Comparison of ENCODE assay signal across 17 mouse cellular contexts in genomic region chr1:122076085-122076484, GRCm38 (mm10).
"Had no signal": no experiment of that assay in that cellular context is flagged by ENCODE, and none has a peak within 500 bp of the region (broad histone marks: within the 10 kb centered on the region; RNA-seq: fewer than 3 reads in every experiment).

No protein-coding gene starts in this region.

- H3K9ac ChIP-seq: neural tube, embryonic 12.5 days; neural tube, embryonic 13.5 days; neural tube, embryonic 15.5 days; stomach, embryonic 15.5 days had no signal

- DNase-seq: retina, postnatal 1 day; right cerebral cortex, adult 18-20 months; right cerebral cortex, postnatal 14 days; right cerebral cortex, postnatal 25 days; right cerebral cortex, postnatal 4 days; spleen, adult 18-20 months; thymus, adult 18-20 months; thymus, adult 2 months; thymus, postnatal 14 days; thymus, postnatal 25 days; thymus, postnatal 36 days; thymus, postnatal 4 days had no signal

- H3K9me3 ChIP-seq: neural tube, embryonic 12.5 days; neural tube, embryonic 13.5 days; neural tube, embryonic 15.5 days; stomach, embryonic 15.5 days had no signal

- H3K36me3 ChIP-seq: neural tube, embryonic 12.5 days; neural tube, embryonic 13.5 days; neural tube, embryonic 15.5 days; stomach, embryonic 15.5 days had no signal

- H3K4me3 ChIP-seq: neural tube, embryonic 12.5 days; neural tube, embryonic 13.5 days; neural tube, embryonic 15.5 days; stomach, embryonic 15.5 days had no signal

- H3K4me2 ChIP-seq: neural tube, embryonic 12.5 days; neural tube, embryonic 13.5 days; neural tube, embryonic 15.5 days; stomach, embryonic 15.5 days had no signal

- H3K27me3 ChIP-seq: neural tube, embryonic 12.5 days; neural tube, embryonic 13.5 days; neural tube, embryonic 15.5 days; stomach, embryonic 15.5 days had no signal

- H3K4me1 ChIP-seq: neural tube, embryonic 12.5 days; neural tube, embryonic 13.5 days; neural tube, embryonic 15.5 days; stomach, embryonic 15.5 days had no signal

- H3K27ac ChIP-seq: neural tube, embryonic 12.5 days; neural tube, embryonic 13.5 days; neural tube, embryonic 15.5 days; stomach, embryonic 15.5 days; stomach, postnatal 0 days had no signal
